Mouse (Mus musculus) kidney, adult 2 months (tissue): ENCODE measurements around the gene Cib4.

ENCODE experiments used
- CTCF ChIP-seq: fragments of 200-500 bp; conservative IDR thresholded peaks from 2 replicates; pipeline ENCODE4 v1.5.1; 2011; ENCODE audit warnings: low read depth, mild to moderate bottlenecking, control low read depth, low read length, moderate library complexity, mixed read lengths; ENCODE audit not compliant: insufficient read depth, insufficient read length
- POLR2A ChIP-seq: fragments of 200-500 bp; IDR thresholded peaks from one replicate; pipeline ENCODE4 v1.6.1; 2011; ENCODE audit warnings: low read depth, low read length, control low read depth

DNA sequence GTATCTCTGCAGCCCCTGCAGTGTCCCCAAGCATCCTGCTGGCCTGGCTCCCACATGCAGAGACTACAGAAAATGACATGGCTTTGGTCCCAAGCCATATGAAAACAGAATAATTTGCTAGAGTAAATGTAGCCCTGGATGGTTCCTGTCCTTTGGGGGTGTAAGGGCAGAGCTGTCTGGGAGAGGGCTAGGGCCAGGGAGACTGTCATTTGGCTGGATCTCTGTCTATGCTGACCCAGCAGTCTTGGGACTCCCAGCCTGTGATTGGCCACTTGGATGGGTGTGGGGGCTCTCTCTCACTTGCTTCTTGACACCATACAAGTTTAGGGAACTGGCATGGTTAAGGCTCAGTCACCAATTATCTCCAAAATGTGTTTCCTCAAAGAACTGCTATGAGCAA, 55.4 kb downstream of the Cib4 start:
- TF ChIP-seq CTCF = no peak
- no peak for TF ChIP-seq POLR2A
